Mouse (Mus musculus): Measurements from ENCODE around the gene Prdm4.

DNA sequence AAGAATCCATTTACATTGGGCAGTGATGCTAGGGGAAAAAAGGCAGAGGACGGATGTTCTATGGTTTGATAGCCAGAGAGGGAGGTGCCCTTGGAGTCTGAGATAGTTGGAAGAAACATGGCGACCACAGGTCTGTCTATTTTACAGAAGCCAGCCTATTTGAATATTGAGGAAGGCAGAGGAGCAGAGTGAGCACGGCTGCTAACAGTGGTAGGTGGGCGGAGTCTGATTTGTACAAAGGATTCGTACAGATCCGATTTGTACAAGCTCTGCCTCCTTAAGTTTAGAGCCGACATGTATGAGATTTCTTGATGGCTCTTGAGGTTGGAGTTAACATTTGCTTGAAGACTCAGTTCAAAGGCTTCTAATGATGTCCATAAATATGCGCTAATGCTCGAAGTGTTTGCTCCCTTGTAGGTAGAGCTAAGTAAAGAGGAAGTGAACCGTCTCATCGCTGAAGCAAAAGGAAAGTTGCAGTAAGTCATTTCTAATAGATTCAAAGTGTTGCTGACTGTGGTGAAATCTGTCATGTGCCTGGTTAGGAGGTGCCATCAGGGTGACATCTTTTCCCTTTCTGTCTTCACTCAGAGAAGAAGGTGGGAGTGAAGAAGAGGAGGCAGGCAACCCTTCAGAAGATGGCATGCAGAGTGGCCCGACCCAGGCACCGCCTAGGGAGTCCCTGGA, 42.9 kb downstream of the Prdm4 start:
- TF ChIP-seq CTCF (IDR thresholded peaks at IDR 0.05; ENCODE audit: extremely low read depth, insufficient read length, insufficient replicate concordance, low read depth, low read length), result no peak
- no peak for TF ChIP-seq POLR2A (IDR thresholded peaks at IDR 0.05; ENCODE audit: low read depth, low read length)
